Mouse (Mus musculus) spleen, adult 2 months (tissue): ENCODE data around the gene Shoc2.

Experiments
- CTCF ChIP-seq: fragments of 200-500 bp; IDR thresholded peaks from 2 replicates; pipeline ENCODE4 v1.5.1; 2011; ENCODE audit warnings: mild to moderate bottlenecking, inconsistent platforms; ENCODE audit not compliant: insufficient read depth, insufficient read length, insufficient replicate concordance; ENCODE audit errors: extremely low read depth
- POLR2A ChIP-seq: fragments of 200-500 bp; IDR thresholded peaks from 2 replicates; pipeline ENCODE4 v1.6.1; 2011; ENCODE audit warnings: low read depth, low read length, inconsistent platforms

GRCm38 (mm10) chr19:53969226-53969625 lies 25.1 kb downstream of the Shoc2 start:
- TF ChIP-seq CTCF = no peak
- TF ChIP-seq POLR2A = no peak
